Mouse (Mus musculus) CD4-positive naive resting alpha-beta T cell, adult 76 days (primary cell): ENCODE measurements around the gene Tnfaip6. TPM values are rescaled to one million over a fixed set of nuclear protein-coding genes. Genes with fewer than 3 reads are reported as not detected.

Source experiments
- total RNA-seq: library from RNA; stranded (reverse); gene quantifications from one replicate; pipeline ENCODE4 v1.2.4, GENCODE M21; 2023

The Tnfaip6 gene
- not detected for total RNA-seq

GRCm38 (mm10) chr2:52037882-52038281 lies at the start of gene Tnfaip6:
Tnfaip6 (plus strand) TSS chr2:52038009.

GRCm38 (mm10) chr2:52072491-52073140 lies 34.8 kb downstream of the Tnfaip6 start, which contains the start of gene Rif1:
Rif1 (plus strand) TSS chr2:52072832.

Other genes with a start within 250 kb of the Tnfaip6 start
- 16.4 TPM for gene Rbm43, start 102.8 kb upstream of the Tnfaip6 start, total RNA-seq
- gene Nmi, start 64.5 kb upstream of the Tnfaip6 start, total RNA-seq: 47.5 TPM
- gene Rif1, start 34.8 kb downstream of the Tnfaip6 start, total RNA-seq: 70.8 TPM